Mouse (Mus musculus) urinary bladder, postnatal 0 days (tissue): ENCODE measurements around the gene March7. TPM values are rescaled to one million over a fixed set of nuclear protein-coding genes. Genes with fewer than 3 reads are reported as not detected.

Source experiments
- polyA plus RNA-seq: library from polyadenylated mRNA; unstranded; fragments of >200 nt; fragmentation: Nextera tagmentation; extraction: Ambion mirVana; gene quantifications from 2 replicates; pipeline ENCODE4 v1.2.1, GENCODE M21; 2015

The March7 gene
- 45.1 and 50.1 TPM in 2 replicates for polyA plus RNA-seq

DNA sequence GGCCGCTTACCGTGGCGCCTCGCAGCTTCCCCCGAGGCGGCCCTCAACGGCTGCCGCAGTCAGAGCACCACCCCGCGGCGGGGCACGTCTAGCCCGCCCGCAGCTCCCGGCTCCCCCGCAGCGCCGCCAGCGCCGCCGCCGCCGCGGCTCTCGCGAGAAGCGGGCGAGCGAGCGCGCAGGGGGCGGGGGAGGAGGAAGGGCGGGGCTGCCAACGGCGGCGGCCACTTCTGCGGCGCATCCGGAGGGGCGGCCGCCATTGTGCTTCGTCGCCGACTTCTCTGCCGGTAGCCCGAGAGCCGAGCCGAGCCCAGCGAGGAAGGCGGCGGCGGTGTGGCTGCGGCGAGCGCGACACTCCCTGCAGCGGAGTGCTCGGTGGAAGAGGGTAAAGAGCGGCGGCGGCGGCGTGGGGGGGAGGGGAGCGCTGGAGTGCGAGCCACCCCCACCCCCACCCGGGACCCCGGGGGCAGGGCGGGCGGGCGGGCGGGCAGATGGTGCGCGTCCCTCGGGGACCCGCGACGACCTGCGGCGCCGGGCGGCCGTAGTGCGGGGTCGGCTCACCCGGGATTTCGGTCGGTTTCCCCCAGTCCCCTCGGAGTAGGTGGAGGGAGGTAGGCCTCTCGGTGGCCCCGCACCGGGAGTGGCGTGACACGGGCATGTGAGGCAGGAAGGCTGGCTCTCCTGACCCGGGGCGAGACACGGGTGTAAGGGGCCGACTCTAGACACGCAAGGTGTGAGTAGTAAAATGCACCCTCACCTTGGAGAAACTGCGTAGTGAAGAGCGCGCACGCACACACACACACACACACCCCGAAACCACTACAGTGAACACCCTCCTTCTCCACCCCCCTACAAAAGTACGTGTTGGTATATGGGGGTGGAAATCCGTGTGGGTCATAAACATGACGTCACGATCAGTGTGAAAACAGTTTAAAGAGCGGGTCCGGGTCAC lies at the start of gene March7, which contains the start of gene Baz2b:
Gene March7, plus strand, starts transcription at position 185 of the 949 bp plus-strand sequence.
Gene Baz2b, minus strand, starts transcription at position 137 of the 949 bp plus-strand sequence.

DNA sequence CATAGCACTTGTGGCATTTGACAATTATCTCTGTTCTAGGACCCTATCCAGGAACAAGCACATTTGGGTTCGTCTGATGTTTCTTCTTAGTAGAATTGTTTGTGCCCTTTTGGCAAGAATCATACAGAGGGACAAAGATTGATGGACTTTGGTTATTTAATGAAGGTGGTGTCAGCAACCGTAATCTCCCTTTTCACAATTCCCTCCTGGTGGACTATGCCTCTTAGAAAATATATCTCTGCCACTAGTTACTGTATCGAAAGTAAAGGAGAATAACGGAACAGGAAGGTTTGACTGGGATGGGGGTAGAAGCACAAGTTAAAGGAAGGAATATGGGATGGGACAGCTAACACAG lies 74.8 kb downstream of the March7 start, which contains the start of gene Cd302:
Gene Cd302, minus strand, starts transcription at position 22 of the 355 bp plus-strand sequence.

Other genes starting within 250 kb of the March7 start
- gene Baz2b, start within 50 bp of the March7 start, polyA plus RNA-seq: 28.9 and 34.4 TPM in 2 replicates
- 47.7 and 58.6 TPM in 2 replicates for gene Cd302, start 74.6 kb downstream of the March7 start, polyA plus RNA-seq
- 1.1 and 1.2 TPM in 2 replicates for gene Ly75, start 173.4 kb downstream of the March7 start, polyA plus RNA-seq